Mouse (Mus musculus): ENCODE data around the gene Pias4.
"Not testable (repeated sequence)": the region's sequence is repeated elsewhere in the genome, so short reads cannot be mapped to it uniquely, and the experiment has no call there.

Pias4 gene

GRCm38 (mm10) chr10:81190912-81191321, 23.2 kb upstream of the Pias4 start:
- no peak for DNase-seq (ENCODE audit: low read depth)

GRCm38 (mm10) chr10:81190236-81190911, 22.7 kb upstream of the Pias4 start:
- no peak for DNase-seq (ENCODE audit: low read depth)

DNA sequence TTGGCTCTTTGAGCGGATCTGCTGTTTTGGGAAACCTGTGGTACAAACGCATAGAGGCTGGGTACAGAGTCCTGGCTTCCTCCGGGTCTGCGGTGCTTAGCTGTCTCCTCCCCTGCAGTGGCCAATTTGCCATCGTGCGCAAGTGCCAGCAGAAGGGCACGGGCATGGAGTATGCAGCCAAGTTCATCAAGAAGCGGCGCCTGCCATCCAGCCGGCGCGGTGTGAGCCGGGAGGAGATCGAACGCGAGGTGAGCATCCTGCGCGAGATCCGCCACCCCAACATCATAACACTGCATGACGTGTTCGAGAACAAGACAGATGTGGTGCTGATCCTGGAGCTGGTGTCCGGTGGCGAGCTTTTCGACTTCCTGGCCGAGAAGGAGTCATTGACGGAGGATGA, 22.1 kb upstream of the Pias4 start:
- no peak for DNase-seq (ENCODE audit: low read depth)

- DNase-seq (ENCODE audit: low read depth): no peak
Observed at GRCm38 (mm10) chr10:81187161-81187560, 19.4 kb upstream of the Pias4 start.

DNA sequence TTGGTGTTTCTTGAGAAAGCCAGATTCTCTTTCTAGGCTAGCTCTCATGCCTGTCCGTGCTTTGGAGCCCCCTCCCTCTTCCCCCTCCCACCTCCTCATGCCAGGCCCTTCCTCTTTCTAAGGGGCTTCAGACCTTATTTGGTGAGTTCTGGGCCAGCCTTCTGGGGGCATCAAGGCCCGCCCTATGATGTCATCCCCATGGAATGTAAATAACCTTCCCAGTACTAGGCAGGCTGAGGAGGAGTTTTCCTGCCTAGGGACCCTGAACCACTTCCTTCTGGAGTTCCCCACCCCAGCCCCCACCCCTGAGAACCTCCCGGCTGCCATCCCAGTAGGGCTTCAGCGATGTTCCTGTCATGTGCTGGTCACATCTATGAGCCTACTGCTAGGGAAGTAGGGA, 17.0 kb upstream of the Pias4 start:
- no peak for DNase-seq (ENCODE audit: low read depth)

- DNase-seq (ENCODE audit: low read depth): no peak
Observed at GRCm38 (mm10) chr10:81183805-81184204, 16.1 kb upstream of the Pias4 start, which contains the start of gene 4930442H23Rik. TSS of gene 4930442H23Rik (minus strand) at chr10:81183849.

DNA sequence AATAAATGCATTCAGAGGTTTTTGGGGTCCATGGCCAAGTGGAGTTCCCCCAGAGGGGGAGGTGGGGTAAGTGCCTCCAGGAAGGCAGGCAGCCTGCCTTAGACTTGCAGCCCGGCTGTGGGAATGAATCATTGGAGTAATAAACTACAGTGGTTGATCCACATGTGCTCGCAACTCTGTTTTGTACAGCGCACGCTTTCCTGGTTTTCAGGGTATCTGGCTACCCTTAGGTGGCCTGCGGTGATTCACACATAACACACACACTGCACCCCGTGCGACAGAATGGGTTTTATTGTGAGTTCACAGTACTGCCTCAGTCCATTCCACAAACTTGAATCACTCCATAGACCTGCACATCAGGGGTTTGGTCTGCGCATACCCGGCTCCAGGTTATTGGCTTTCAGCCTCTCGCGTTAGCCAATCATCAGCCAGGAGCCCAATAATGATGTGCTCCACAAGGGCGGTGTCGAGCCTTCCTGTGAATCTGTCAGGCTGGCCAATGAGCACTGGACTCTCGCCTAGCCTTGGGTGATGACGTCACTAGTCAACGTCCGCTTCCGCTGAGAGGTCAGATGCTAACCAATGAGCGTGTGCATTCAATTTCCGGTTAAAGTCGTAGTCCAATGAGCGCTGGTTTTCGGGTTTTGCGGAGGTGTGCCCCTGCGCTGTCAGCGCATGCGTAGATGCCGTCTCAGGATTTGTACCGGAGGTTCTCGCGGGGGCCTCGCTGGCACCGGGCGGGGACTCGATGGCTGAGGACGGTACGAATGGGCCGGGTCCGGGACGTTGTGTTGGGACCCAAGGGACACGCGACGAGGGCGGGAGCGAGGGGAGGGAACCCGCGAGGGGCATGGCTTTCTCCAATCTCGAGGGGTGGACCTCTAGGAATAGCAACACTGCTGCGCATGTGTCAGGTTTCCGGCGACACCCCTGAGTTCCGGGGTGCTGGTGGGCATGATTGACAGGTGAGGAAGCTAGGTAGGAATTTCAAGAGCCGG, 14.9 kb upstream of the Pias4 start, which contains the start of gene Dapk3:
Gene Dapk3, plus strand, starts transcription at position 670 of the 998 bp plus-strand sequence.
- DNase-seq (ENCODE audit: low read depth): peak; percentile 100

- not testable (repeated sequence) for DNase-seq (ENCODE audit: low read depth)
Observed at GRCm38 (mm10) chr10:81181860-81182259, 14.1 kb upstream of the Pias4 start.

DNA sequence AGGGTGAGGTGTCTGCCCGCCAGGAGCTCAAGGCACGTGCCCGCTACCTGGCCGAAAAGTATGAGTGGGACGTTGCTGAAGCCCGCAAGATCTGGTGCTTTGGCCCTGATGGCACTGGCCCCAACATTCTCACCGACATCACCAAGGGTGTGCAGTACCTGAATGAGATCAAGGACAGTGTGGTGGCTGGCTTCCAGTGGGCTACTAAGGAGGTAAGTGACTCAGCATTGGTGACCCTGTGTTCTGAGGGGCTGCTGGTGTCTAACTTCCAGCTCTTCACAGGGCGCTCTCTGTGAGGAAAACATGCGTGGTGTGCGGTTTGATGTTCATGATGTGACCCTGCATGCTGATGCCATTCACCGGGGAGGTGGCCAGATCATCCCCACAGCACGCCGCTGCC, 13.2 kb upstream of the Pias4 start:
- no peak for DNase-seq (ENCODE audit: low read depth)

- DNase-seq (ENCODE audit: low read depth): no peak
Observed at GRCm38 (mm10) chr10:81179451-81180342, 12.0 kb upstream of the Pias4 start.

DNA sequence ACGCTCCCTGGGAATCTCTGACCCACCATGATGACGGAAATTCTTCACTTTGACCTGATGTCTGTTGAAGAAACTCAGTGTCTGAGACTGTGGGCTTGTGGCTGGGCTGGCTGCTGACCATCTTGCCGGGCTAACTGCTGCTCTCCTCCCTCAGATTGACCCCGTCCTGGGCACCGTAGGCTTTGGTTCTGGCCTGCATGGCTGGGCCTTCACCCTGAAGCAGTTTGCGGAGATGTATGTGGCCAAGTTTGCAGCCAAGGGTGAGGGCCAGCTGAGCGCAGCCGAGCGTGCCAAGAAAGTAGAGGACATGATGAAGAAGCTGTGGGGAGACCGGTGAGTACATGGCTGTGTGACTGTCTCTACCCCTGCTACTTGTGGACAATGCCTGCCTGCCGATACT, 11.2 kb upstream of the Pias4 start:
- no peak for DNase-seq (ENCODE audit: low read depth)

DNA sequence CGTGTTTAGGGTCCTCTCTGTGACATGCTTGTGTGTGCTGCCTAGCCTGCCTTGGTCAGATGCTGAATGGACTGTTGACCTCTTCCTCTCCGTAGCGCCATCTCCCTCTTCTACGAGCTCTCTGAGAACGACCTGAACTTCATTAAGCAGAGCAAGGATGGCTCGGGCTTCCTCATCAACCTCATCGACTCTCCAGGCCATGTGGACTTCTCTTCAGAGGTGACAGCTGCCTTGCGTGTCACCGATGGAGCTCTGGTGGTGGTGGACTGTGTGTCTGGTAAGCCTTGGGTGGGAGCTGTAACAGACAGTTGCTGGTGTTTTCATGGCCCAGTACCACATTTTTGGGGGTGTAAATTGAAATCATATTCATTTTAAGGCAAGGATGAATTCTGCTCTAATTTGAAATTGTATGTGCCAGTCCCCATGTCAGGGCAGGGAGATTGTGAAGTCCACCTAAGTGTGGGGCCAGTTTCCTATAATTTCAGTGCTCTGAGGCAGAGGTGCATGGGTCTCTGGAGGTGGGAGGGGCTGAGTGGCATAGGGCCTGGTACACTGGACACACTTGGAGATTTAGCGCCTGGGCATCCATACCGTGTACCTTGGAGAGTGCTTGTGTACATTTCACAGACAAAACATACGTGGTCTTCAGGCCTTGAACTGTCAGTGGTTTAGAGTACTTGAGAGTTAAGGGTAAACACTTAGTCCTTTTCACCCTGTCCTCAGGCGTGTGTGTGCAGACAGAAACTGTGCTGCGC, 10.4 kb upstream of the Pias4 start:
- DNase-seq (ENCODE audit: low read depth): no peak

DNA sequence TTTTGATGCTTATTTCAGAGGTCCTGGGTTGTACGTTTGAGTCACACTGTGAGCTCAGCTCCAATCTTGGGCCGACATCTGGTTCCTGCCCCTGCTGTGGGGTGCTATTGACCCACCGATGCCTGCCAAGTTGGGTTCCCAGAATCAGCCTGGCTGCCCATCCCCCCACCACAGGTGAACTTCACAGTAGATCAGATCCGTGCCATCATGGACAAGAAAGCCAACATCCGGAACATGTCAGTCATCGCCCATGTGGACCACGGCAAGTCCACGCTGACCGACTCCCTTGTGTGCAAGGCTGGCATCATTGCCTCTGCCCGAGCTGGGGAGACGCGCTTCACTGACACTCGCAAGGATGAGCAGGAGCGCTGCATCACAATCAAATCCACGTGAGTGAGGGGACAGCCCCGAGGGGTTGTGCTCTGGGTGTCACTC, 9.8 kb upstream of the Pias4 start:
- no peak for DNase-seq (ENCODE audit: low read depth)

DNA sequence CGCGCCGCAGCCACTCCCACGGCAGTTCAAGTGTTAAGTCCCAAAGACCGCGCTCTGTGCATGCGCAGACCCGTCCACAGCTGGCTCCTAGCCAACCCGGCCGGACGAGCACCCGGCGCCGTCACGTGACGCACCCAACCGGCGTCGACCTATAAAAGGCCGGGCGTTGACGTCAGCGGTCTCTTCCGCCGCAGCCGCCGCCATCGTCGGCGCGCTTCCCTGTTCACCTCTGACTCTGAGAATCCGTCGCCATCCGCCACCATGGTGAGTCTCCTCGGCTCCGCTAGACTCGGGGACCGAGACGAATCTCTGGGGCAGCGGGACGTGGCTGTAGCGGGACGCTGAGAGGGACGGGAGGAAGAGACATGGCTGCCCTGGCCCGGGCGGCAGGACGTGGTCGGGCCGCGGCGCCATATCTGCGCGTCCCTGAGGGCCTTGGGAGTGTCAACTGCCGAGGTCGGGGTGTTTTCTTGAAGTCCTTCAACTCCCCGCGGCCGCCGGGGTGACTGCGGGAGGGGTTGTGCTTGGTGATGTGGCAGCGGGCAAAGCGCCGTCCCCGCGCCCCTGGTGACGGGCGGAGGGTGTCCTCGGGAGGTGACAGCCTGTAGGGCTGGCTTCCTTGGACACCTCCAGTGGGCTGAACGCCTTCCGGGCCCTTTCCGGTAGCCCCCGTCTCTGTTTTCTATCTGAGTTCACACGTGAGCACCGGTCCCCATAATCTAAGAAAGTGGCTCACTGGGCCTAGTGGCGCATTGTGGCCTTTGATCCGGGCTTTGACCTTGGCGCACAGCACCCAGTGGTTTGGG, 8.9 kb upstream of the Pias4 start, which contains the start of gene Eef2:
Gene Eef2, plus strand, starts transcription at position 166 of the 806 bp plus-strand sequence.
- DNase-seq (ENCODE audit: low read depth): no peak

DNA sequence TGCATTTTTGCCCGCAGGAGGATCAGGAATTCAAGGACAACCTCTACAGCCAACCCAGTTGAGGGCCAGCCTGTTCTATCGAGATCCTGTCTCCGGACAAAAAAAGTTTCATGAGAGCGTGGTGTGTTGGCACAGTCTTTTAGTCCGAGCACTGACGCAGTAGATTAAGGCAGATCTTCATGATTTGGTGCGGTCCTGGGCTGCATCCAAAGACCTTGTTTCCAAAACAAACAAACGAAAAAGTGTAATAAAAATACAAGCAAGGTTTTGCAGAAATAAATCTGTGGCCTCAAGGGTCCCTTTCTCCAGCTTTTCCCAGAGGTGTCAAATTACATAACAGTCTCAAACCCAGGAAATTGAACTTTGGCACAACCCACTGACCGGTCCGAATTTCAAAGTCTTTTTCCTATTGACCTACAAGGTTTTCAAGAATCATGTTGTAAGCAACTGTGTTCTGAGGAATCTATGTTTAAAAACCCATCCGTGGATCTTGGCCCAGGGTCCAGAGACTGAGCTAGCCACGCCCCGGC, 8.3 kb upstream of the Pias4 start:
- peak; percentile 92 for DNase-seq (ENCODE audit: low read depth)

DNA sequence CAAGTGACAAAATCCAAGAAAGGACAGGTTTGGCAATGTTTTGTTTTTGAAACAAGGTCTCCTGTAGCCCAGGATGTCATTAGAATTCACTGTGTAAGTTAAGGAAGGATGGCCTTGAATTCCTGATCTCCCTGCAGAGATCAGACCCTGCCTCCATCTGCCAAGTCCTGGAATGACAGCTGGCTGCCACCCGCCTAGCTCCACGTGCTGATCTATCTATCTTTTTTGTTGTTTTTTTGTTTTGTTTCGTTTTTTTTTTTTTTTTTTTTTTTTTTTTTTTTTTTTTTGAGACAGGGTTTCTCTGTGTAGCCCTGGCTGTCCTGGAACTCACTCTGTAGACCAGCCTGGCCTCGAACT, 7.6 kb upstream of the Pias4 start:
- not testable (repeated sequence) for DNase-seq (ENCODE audit: low read depth)

GRCm38 (mm10) chr10:81174617-81175344, 7.1 kb upstream of the Pias4 start:
- DNase-seq (ENCODE audit: low read depth): peak; percentile 81

DNA sequence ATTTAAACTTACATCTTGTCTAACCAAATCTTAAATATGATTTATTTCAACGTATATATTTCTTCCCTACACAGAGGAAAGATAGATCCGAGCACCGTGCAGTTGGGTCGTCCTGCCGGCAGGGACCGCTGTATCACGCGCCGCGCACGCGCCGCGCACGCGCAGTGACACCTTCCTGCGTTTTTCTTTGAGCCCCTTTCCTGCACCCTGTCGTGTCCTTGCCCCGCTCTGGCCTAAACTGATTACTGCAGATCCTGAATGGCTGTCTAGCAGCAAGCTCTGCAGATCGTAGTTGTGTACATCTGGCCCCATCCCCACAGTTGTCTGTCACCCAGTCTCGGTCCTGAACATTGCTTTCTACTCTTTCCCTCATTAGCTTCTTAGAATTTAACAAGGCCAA, 5.4 kb upstream of the Pias4 start:
- no peak for DNase-seq (ENCODE audit: low read depth)

- not testable (repeated sequence) for DNase-seq (ENCODE audit: low read depth)
Observed at GRCm38 (mm10) chr10:81169411-81169900, 1.7 kb upstream of the Pias4 start.
